Mouse (Mus musculus) small intestine, adult 2 months (tissue): ENCODE measurements around the gene Unc5b.

ENCODE experiments used
- CTCF ChIP-seq: fragments of 200-500 bp; IDR thresholded peaks from 2 replicates; pipeline ENCODE4 v1.5.1; 2012; ENCODE audit warnings: low read depth, mild to moderate bottlenecking, control low read depth, inconsistent platforms, low read length, moderate library complexity, mixed read lengths; ENCODE audit not compliant: insufficient replicate concordance, insufficient read length; ENCODE audit errors: extremely low read depth
- POLR2A ChIP-seq: fragments of 200-500 bp; IDR thresholded peaks from 2 replicates; pipeline ENCODE4 v1.6.1; 2012; ENCODE audit warnings: low read depth, mild to moderate bottlenecking, control low read depth, inconsistent platforms, low read length, moderate library complexity

GRCm38 (mm10) chr10:60741435-60741834 is 89.9 kb downstream of the Unc5b start:
- TF ChIP-seq CTCF (no peak), POLR2A (no peak)
